Mouse (Mus musculus) testis, adult 2 months (tissue): Measurements from ENCODE around the gene Olfr1432. TPM values are rescaled to one million over a fixed set of nuclear protein-coding genes. Genes with fewer than 3 reads are reported as not detected.
"Not testable (repeated sequence)": the region's sequence is repeated elsewhere in the genome, so short reads cannot be mapped to it uniquely, and the experiment has no call there.

Experiments
- H3K27ac ChIP-seq: fragments of 200-500 bp; 2 replicates; pipeline ENCODE4 v1.5.1; 2012; ENCODE audit warnings: low read depth, low read length; ENCODE audit not compliant: control insufficient read depth, insufficient read depth
- H3K27me3 ChIP-seq: fragments of 200-500 bp; 2 replicates; pipeline ENCODE4 v1.6.1; 2012; ENCODE audit warnings: mild to moderate bottlenecking, low read length, moderate library complexity; ENCODE audit not compliant: control insufficient read depth, insufficient read depth
- H3K36me3 ChIP-seq: fragments of 200-500 bp; 2 replicates; pipeline ENCODE4 v1.6.1; 2012; ENCODE audit warnings: mild to moderate bottlenecking, low read length; ENCODE audit not compliant: control insufficient read depth, insufficient read depth
- H3K4me1 ChIP-seq: fragments of 200-500 bp; 2 replicates; pipeline ENCODE4 v1.6.1; 2012; ENCODE audit warnings: low read length; ENCODE audit not compliant: control insufficient read depth, insufficient read depth
- H3K4me3 ChIP-seq: fragments of 200-500 bp; 2 replicates; pipeline ENCODE4 v1.5.1; 2012; ENCODE audit warnings: low read depth, mild to moderate bottlenecking, low read length, moderate library complexity, mixed read lengths; ENCODE audit not compliant: control insufficient read depth
- CTCF ChIP-seq: fragments of 200-500 bp; IDR thresholded peaks from 2 replicates; pipeline ENCODE4 v1.5.1; 2012; ENCODE audit warnings: low read depth, mild to moderate bottlenecking, inconsistent platforms, low read length, moderate library complexity; ENCODE audit not compliant: control insufficient read depth, insufficient read depth, insufficient replicate concordance
- POLR2A ChIP-seq: fragments of 200-500 bp; IDR thresholded peaks from 2 replicates; pipeline ENCODE4 v1.6.1; 2012; ENCODE audit warnings: low read depth, mild to moderate bottlenecking, inconsistent platforms, low read length, moderate library complexity; ENCODE audit not compliant: control insufficient read depth
- polyA plus RNA-seq: library from polyadenylated mRNA; depleted of rRNA; stranded (reverse); fragments of >200 nt; gene quantifications from 2 replicates; pipeline ENCODE4 v1.2.3, GENCODE M21; 2012; rRNA removed

Gene Olfr1432
- polyA plus RNA-seq: 0.09 and 0.12 TPM in 2 replicates

DNA sequence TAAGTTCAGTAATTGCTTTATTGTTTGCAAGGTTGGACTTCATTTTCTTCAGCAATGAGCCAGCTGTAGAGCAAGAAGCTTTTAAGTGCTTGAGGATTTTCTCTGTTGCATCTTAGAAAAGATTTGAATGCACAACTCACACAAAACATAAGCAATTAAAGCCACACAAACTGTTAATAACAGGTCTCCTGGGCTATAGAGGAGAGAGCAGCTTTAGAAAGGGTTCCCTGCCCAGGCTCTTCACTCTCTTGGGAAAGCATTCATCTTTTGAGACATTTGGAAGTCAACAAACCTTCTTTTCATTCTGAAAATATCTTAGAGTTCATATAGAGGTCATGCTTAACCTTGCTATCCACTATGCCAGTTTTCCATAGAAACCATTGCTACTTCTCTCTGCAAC lies at the start of gene Olfr1432:
Gene Olfr1432 (minus strand): TSS at position 101 of the 400 bp plus-strand sequence.
- H3K4me3 ChIP-seq, H3K27me3 ChIP-seq, H3K36me3 ChIP-seq, H3K27ac ChIP-seq, H3K4me1 ChIP-seq: not testable (repeated sequence)

GRCm38 (mm10) chr19:12279554-12279953 lies 47.2 kb upstream of the Olfr1432 start, which contains the start of gene Olfr1434:
Gene Olfr1434, plus strand, starts transcription at chr19:12279854.
- no peak within 1 kb of the TSS for H3K27ac ChIP-seq
- no peaks in the 10 kb centered on the region for H3K4me1 ChIP-seq
- TF ChIP-seq CTCF: no peak
- no peak for TF ChIP-seq POLR2A
- H3K36me3 ChIP-seq: no peaks in the 10 kb centered on the region
- no peak within 1 kb of the TSS for H3K4me3 ChIP-seq
- H3K27me3 ChIP-seq: no peaks in the 10 kb centered on the region

GRCm38 (mm10) chr19:12260732-12261131 lies 28.3 kb upstream of the Olfr1432 start, which contains the start of gene Olfr235:
Gene Olfr235, plus strand, starts transcription at chr19:12261032.
- H3K4me1 ChIP-seq: no peaks in the 10 kb centered on the region
- no peak within 1 kb of the TSS for H3K4me3 ChIP-seq
- H3K27me3 ChIP-seq: no peaks in the 10 kb centered on the region
- H3K36me3 ChIP-seq: no peaks in the 10 kb centered on the region
- no peak within 1 kb of the TSS for H3K27ac ChIP-seq
- TF ChIP-seq CTCF (no peak), POLR2A (no peak)

GRCm38 (mm10) chr19:12241559-12241958 lies 9.2 kb upstream of the Olfr1432 start, which contains the start of gene Olfr262:
Gene Olfr262, minus strand, starts transcription at chr19:12241659.
- Histone ChIP-seq H3K27me3 (no peaks in the 10 kb centered on the region), H3K27ac (no peak within 1 kb of the TSS), H3K4me3 (no peak within 1 kb of the TSS), H3K4me1 (no peaks in the 10 kb centered on the region), H3K36me3 (no peaks in the 10 kb centered on the region)
- TF ChIP-seq CTCF (no peak), POLR2A (no peak)

DNA sequence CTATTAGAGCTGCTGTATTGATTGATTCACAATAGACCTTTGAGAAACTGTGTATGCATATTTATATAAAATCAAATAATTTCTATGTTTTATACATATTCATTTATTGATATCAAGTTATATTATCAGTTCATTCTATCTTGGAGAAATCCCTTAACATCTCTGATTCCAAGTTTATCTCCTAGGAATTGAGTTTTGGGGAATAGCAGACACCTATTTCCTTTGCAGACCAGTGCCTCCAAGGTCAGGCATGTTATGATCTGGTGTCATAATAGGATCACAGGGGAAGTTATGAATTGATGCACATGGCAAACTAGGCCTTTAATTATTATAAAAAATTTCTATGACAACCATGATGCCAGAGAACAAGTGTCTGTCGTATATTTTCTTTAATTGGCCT lies 32.1 kb downstream of the Olfr1432 start, which contains the start of gene Olfr1431:
Gene Olfr1431 (plus strand): TSS at position 301 of the 400 bp plus-strand sequence.
- TF ChIP-seq CTCF: no peak
- no peaks in the 10 kb centered on the region for H3K36me3 ChIP-seq
- H3K27me3 ChIP-seq: no peaks in the 10 kb centered on the region
- no peaks in the 10 kb centered on the region for H3K4me1 ChIP-seq
- no peak within 1 kb of the TSS for H3K4me3 ChIP-seq
- H3K27ac ChIP-seq: no peak within 1 kb of the TSS

DNA sequence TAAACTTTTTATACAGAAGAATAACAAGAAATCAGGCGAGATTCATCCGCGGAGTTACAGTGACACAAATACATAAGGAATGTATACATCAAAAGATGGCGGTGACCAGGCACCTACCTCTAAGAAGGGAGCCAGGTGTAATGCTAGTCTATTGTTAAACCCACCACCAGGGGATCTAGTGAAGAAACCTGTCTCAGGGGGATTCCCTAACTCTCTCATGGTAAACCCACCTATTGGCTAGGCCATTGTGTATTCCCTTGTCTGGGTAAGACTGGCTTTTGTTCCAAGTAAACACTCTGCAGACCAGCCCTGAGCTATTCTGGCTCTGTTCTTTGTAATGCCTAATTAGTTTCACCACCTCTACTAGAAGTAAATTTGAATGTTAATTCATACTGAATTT lies 33.3 kb downstream of the Olfr1432 start:
- not testable (repeated sequence) for H3K36me3 ChIP-seq, H3K4me1 ChIP-seq, H3K27me3 ChIP-seq, H3K27ac ChIP-seq, H3K4me3 ChIP-seq

Other genes with a start within 250 kb of the Olfr1432 start
- gene Olfr1423, start 191.3 kb downstream of the Olfr1432 start, polyA plus RNA-seq: not detected in 2 replicates
- gene Olfr1424, start 169.9 kb downstream of the Olfr1432 start, polyA plus RNA-seq: 0.12 TPM in 1 of 2 replicates, not detected in the other
- not detected in 2 replicates for gene Olfr1425, start 154.9 kb downstream of the Olfr1432 start, polyA plus RNA-seq
- gene Olfr1426, start 140.6 kb downstream of the Olfr1432 start, polyA plus RNA-seq: not detected in 2 replicates
- gene Olfr1427, start 129.3 kb downstream of the Olfr1432 start, polyA plus RNA-seq: not detected in 2 replicates
- gene Olfr1428, start 116.7 kb downstream of the Olfr1432 start, polyA plus RNA-seq: 0.09 TPM in 1 of 2 replicates, not detected in the other
- gene Olfr76, start 109.4 kb downstream of the Olfr1432 start, polyA plus RNA-seq: 0.10 and 0.16 TPM in 2 replicates
- gene Olfr1555-ps1, start 62.5 kb downstream of the Olfr1432 start, polyA plus RNA-seq: not detected in 2 replicates
- not detected in 2 replicates for gene Olfr1431, start 32.0 kb downstream of the Olfr1432 start, polyA plus RNA-seq
- 0.26 and 0.52 TPM in 2 replicates for gene Olfr262, start 9.1 kb upstream of the Olfr1432 start, polyA plus RNA-seq
- gene Olfr235, start 28.4 kb upstream of the Olfr1432 start, polyA plus RNA-seq: 0.10 TPM in 1 of 2 replicates, not detected in the other
- gene Olfr1434, start 47.3 kb upstream of the Olfr1432 start, polyA plus RNA-seq: not detected in 2 replicates
- gene Olfr1436, start 66.5 kb upstream of the Olfr1432 start, polyA plus RNA-seq: not detected in 2 replicates
- gene Olfr1437, start 92.5 kb upstream of the Olfr1432 start, polyA plus RNA-seq: not detected in 2 replicates
- not detected in 2 replicates for gene Olfr1438-ps1, start 103.3 kb upstream of the Olfr1432 start, polyA plus RNA-seq
- gene Olfr1440, start 154.7 kb upstream of the Olfr1432 start, polyA plus RNA-seq: not detected in 2 replicates
- gene Olfr1441, start 184.8 kb upstream of the Olfr1432 start, polyA plus RNA-seq: not detected in 2 replicates
- 0.02 TPM in 2 replicates for gene Pfpl, start 195.3 kb upstream of the Olfr1432 start, polyA plus RNA-seq
- 2.8 and 3.3 TPM in 2 replicates for gene Mpeg1, start 228.2 kb upstream of the Olfr1432 start, polyA plus RNA-seq